Mouse (Mus musculus): Measurements from ENCODE around the gene Tnni3. TPM values are rescaled to one million over a fixed set of nuclear protein-coding genes. Genes with fewer than 3 reads are reported as not detected.

The Tnni3 gene
- polyA plus RNA-seq, 1 experiment from 2014 or later: 3.1 TPM

DNA sequence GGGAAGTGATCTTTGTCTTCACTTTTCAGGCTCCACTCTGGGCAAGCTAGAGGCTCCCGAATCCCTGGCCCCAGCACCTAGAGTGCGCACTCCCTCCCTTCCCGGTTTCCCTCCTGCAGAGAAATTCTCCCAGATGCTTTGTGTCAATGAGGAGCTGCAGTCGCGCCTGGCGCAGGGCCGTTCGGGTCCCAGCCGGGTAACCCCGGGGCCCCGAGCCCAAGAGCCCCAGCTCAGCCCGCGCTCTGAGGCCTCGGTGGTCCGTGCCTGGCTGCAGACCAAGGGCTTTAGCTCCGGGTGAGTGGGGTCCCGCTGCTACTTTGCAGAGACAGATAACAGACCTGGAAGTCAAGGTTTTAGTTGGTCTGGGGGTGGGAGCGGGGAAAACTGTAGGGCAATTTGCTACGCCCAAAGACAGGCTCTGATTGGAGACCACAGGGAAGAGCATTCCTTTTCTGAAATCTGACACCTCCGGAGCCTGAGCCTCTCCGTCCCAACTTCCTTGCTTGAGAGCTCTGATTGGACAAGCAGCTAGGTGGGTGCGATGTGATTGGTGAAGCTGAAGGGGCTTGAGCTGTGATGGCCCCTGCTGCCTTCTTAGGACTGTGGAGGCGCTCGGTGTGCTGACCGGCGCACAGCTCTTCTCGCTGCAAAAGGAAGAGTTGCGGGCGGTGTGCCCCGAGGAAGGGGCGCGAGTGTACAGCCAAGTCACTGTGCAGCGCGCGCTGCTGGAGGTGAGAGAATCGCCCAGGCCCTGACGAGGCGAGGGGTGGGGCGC, 45.8 kb downstream of the Tnni3 start:
- DNase-seq (ENCODE audit: low spot score): peak; percentile 81
- H3K4me3 ChIP-seq: peak overlapping the region; percentile 64
- peaks cover 28% of the 10 kb centered on the region for H3K36me3 ChIP-seq
- no peaks in the 10 kb centered on the region; the same call in 1 of the 2 replicates for H3K9me3 ChIP-seq (replicated peaks)
- peak overlapping the region; percentile 90 for H3K27ac ChIP-seq
- under 1% methylated on average over 39 of the region's 39 CpGs for WGBS
- H3K4me1 ChIP-seq: peaks cover 22% of the 10 kb centered on the region
- H3K27me3 ChIP-seq (ENCODE audit: low read depth, poor library complexity, severe bottlenecking): peaks cover 42% of the 10 kb centered on the region

DNA sequence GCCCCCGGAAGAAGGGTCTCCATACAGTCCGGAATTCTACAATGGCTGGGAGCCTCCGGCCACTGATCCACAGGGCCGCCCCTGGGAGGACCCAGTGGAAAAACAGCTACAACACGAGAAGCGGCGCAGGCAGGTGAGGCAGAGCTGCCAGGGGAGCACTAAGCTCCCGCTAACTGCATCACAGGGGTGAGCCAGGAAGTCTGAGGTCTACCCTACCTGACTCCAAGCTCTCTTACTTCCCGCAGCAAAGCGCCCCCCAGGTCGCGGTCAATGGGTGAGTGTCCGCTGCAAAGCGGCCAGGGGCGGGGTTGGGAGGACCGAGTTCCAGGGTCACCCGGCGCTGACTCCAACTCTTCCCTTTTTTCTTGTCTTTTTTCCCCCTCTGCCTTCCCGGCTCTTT, 50.1 kb downstream of the Tnni3 start:
- Histone ChIP-seq H3K4me3 (no peak overlapping the region), H3K36me3 (no peaks in the 10 kb centered on the region), H3K27me3 (ENCODE audit: low read depth, poor library complexity, severe bottlenecking) (peaks cover 85% of the 10 kb centered on the region), H3K4me1 (peaks cover 27% of the 10 kb centered on the region), H3K9me3 (replicated peaks) (no peaks in the 10 kb centered on the region; the same call in 1 of the 2 replicates), H3K27ac (no peak overlapping the region)
- DNase-seq (ENCODE audit: low spot score): no peak
- WGBS: 9% methylated on average over 19 of the region's 19 CpGs

- Histone ChIP-seq H3K4me1 (peaks cover 13% of the 10 kb centered on the region), H3K27ac (no peak overlapping the region), H3K27me3 (ENCODE audit: low read depth, poor library complexity, severe bottlenecking) (peaks cover 81% of the 10 kb centered on the region), H3K36me3 (no peaks in the 10 kb centered on the region), H3K9me3 (replicated peaks) (no peaks in the 10 kb centered on the region; the same call in 1 of the 2 replicates), H3K4me3 (peak overlapping the region; percentile 45)
- DNase-seq (ENCODE audit: low spot score): peak; percentile 84
- WGBS: under 1% methylated on average over 24 of the region's 24 CpGs
Measured at GRCm38 (mm10) chr7:4471179-4471555, 52.9 kb downstream of the Tnni3 start.

GRCm38 (mm10) chr7:4470275-4471178, 53.5 kb downstream of the Tnni3 start:
- Histone ChIP-seq H3K36me3 (no peaks in the 10 kb centered on the region), H3K4me3 (peak overlapping the region; percentile 45), H3K27me3 (ENCODE audit: low read depth, poor library complexity, severe bottlenecking) (peaks cover 75% of the 10 kb centered on the region), H3K9me3 (replicated peaks) (no peaks in the 10 kb centered on the region; the same call in 1 of the 2 replicates), H3K27ac (no peak overlapping the region), H3K4me1 (peaks cover 13% of the 10 kb centered on the region)
- peak; percentile 72 for DNase-seq (ENCODE audit: low spot score)
- 4% methylated on average over 35 of the region's 35 CpGs for WGBS

Other genes starting within 250 kb of the Tnni3 start
- gene Ncr1, start 186.5 kb downstream of the Tnni3 start, polyA plus RNA-seq (2016; fragmentation: Nextera tagmentation; extraction: Ambion mirVana): not detected in 2 replicates
- 0.30 and 0.35 TPM in 2 replicates for gene Gp6, start 126.5 kb downstream of the Tnni3 start, polyA plus RNA-seq (2016; fragmentation: Nextera tagmentation; extraction: Ambion mirVana)
- 31.9 and 35.0 TPM in 2 replicates for gene Rdh13, start 78.6 kb downstream of the Tnni3 start, polyA plus RNA-seq (2016; fragmentation: Nextera tagmentation; extraction: Ambion mirVana)
- 2.7 and 5.4 TPM in 2 replicates for gene Eps8l1, start 63.6 kb downstream of the Tnni3 start, polyA plus RNA-seq (2016; fragmentation: Nextera tagmentation; extraction: Ambion mirVana)
- 36.8 and 42.1 TPM in 2 replicates for gene Ppp1r12c, start 22.5 kb downstream of the Tnni3 start, polyA plus RNA-seq (2016; fragmentation: Nextera tagmentation; extraction: Ambion mirVana)
- 4.1 and 15.3 TPM in 2 replicates for gene Tnnt1, start 7.8 kb downstream of the Tnni3 start, polyA plus RNA-seq (2016; fragmentation: Nextera tagmentation; extraction: Ambion mirVana)
- 2.1 and 4.2 TPM in 2 replicates for gene Dnaaf3, start 8.2 kb upstream of the Tnni3 start, polyA plus RNA-seq (2016; fragmentation: Nextera tagmentation; extraction: Ambion mirVana)
- 1.1 and 2.8 TPM in 2 replicates for gene Syt5, start 23.3 kb upstream of the Tnni3 start, polyA plus RNA-seq (2016; fragmentation: Nextera tagmentation; extraction: Ambion mirVana)
- not detected in 2 replicates for gene Ptprh, start 79.8 kb upstream of the Tnni3 start, polyA plus RNA-seq (2016; fragmentation: Nextera tagmentation; extraction: Ambion mirVana)
- 1.7 and 2.1 TPM in 2 replicates for gene Tmem86b, start 107.2 kb upstream of the Tnni3 start, polyA plus RNA-seq (2016; fragmentation: Nextera tagmentation; extraction: Ambion mirVana)
- 10.6 and 11.4 TPM in 2 replicates for gene Ppp6r1, start 134.8 kb upstream of the Tnni3 start, polyA plus RNA-seq (2016; fragmentation: Nextera tagmentation; extraction: Ambion mirVana)
- 123 and 130 TPM in 2 replicates for gene Hspbp1, start 160.8 kb upstream of the Tnni3 start, polyA plus RNA-seq (2016; fragmentation: Nextera tagmentation; extraction: Ambion mirVana)
- gene Brsk1, start 166.4 kb upstream of the Tnni3 start, polyA plus RNA-seq (2016; fragmentation: Nextera tagmentation; extraction: Ambion mirVana): 1.3 TPM in 2 replicates
- gene Tmem150b, start 201.0 kb upstream of the Tnni3 start, polyA plus RNA-seq (2016; fragmentation: Nextera tagmentation; extraction: Ambion mirVana): 0.13 TPM in 1 of 2 replicates, not detected in the other
- gene Kmt5c, start 215.9 kb upstream of the Tnni3 start, polyA plus RNA-seq (2016; fragmentation: Nextera tagmentation; extraction: Ambion mirVana): 88.9 and 100 TPM in 2 replicates
- gene Cox6b2, start 228.9 kb upstream of the Tnni3 start, polyA plus RNA-seq (2016; fragmentation: Nextera tagmentation; extraction: Ambion mirVana): 36.7 and 51.5 TPM in 2 replicates
- gene Fam71e2, start 247.1 kb upstream of the Tnni3 start, polyA plus RNA-seq (2016; fragmentation: Nextera tagmentation; extraction: Ambion mirVana): not detected in 2 replicates